Mouse (Mus musculus): Measurements from ENCODE around the gene Kif20b. TPM values are rescaled to one million over a fixed set of nuclear protein-coding genes. Genes with fewer than 3 reads are reported as not detected.
A peak's percentile ranks its signal among the peaks of the same experiment; 100 is the strongest.

Gene Kif20b
- polyA plus RNA-seq, 1 experiment from 2014 or later = 37.3 TPM

DNA sequence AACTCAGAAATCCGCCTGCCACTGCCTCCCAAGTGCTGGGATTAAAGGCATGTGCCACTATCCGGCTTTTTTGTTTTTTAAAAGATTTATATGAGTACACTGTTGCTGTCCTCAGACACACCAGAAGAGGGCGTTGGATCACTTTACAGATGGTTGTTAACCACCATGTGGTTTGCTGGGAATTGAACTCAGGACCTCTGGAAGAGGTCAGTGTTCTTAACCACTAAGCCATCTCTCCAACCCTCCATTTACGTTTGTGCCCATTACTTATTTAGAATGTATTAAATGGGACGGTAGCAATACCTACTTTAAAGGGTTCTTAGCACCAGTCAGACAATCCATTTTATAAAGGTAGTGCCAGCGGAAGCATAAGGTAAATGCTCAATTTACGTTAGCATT is 909 bp upstream of the Kif20b start:
- ATAC-seq (replicated peaks; ENCODE audit: insufficient number of reproducible peaks, insufficient read depth, low FRiP score, low read depth) = no peak
- peak overlapping the region; percentile 74 for H3K4me2 ChIP-seq
- no peaks in the 10 kb centered on the region for H3K27me3 ChIP-seq
- H3K4me3 ChIP-seq = peak overlapping the region; percentile 79
- no peaks in the 10 kb centered on the region for H3K9me3 ChIP-seq (replicated peaks)
- H3K4me1 ChIP-seq (replicated peaks) = peaks cover 4% of the 10 kb centered on the region; the same call in 1 of the 2 replicates
- H3K27ac ChIP-seq = peak overlapping the region; percentile 87
- H3K9ac ChIP-seq = 0 out of 2 replicates have a peak overlapping the region, but pooled peaks have one; percentile 10
- 16% methylated on average over 7 of the region's 7 CpGs for WGBS
- H3K36me3 ChIP-seq = peaks cover 13% of the 10 kb centered on the region; the same call in 1 of the 2 replicates

DNA sequence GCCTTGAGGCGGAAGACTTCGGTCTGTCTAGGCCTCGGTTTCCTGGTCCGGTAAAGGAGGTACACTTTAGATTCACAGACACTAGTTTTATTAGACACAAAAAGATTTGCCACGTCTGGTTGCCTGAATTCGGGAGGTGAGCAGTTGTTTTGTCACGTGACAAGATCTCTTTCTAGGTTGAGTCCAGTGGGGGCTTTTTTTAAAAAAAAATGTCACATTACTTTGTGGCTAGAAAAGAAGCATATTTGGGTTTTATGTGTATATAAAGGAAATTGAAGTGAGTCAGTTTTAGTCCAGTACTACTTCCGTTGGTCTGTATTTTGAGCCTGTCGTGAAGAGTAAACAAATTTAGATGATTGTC is 422 bp downstream of the Kif20b start:
- peak overlapping the region; percentile 79 for H3K4me3 ChIP-seq

DNA sequence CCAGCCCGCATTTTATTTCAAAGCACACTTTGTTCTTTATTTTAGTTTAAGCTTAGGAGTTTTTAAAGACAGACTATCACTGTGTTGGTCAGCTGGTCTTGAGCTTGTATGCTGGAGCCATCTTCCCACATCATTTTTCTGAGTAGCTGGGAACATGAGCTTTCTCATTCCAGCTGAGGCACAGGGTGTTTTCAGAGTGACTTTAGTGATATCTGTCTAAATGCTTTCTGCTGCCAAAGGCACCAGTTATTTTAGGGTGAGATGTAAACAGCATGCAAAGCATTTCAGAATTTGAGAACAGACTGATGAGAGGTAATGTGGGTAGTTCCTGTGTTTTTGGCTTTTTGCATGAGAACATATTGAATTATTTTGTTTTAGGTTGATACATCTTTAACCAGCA is 25.0 kb downstream of the Kif20b start:
- Histone ChIP-seq H3K4me1 (replicated peaks) (no peaks in the 10 kb centered on the region), H3K9me3 (replicated peaks) (no peaks in the 10 kb centered on the region), H3K4me3 (no peak overlapping the region), H3K4me2 (no peak overlapping the region), H3K9ac (no peak overlapping the region), H3K27ac (no peak overlapping the region), H3K27me3 (no peaks in the 10 kb centered on the region), H3K36me3 (peaks cover 35% of the 10 kb centered on the region)
- WGBS = 97% methylated on average over 1 of the region's 1 CpGs
- no peak for ATAC-seq (replicated peaks; ENCODE audit: insufficient number of reproducible peaks, insufficient read depth, low FRiP score, low read depth)

More for the DNA sequence above, 422 bp downstream of the Kif20b start:
- H3K4me2 ChIP-seq = peak overlapping the region; percentile 74
- peaks cover 15% of the 10 kb centered on the region; the same call in 1 of the 2 replicates for H3K36me3 ChIP-seq
- WGBS = 0% methylated on average over 9 of the region's 9 CpGs
- peak overlapping the region; percentile 68 for H3K9ac ChIP-seq
- H3K4me1 ChIP-seq (replicated peaks) = peaks cover 4% of the 10 kb centered on the region; the same call in 1 of the 2 replicates
- H3K9me3 ChIP-seq (replicated peaks) = no peaks in the 10 kb centered on the region
- H3K27me3 ChIP-seq = no peaks in the 10 kb centered on the region
- peak overlapping the region; percentile 68 for H3K27ac ChIP-seq
- ATAC-seq (replicated peaks; ENCODE audit: insufficient number of reproducible peaks, insufficient read depth, low FRiP score, low read depth) = no peak

DNA sequence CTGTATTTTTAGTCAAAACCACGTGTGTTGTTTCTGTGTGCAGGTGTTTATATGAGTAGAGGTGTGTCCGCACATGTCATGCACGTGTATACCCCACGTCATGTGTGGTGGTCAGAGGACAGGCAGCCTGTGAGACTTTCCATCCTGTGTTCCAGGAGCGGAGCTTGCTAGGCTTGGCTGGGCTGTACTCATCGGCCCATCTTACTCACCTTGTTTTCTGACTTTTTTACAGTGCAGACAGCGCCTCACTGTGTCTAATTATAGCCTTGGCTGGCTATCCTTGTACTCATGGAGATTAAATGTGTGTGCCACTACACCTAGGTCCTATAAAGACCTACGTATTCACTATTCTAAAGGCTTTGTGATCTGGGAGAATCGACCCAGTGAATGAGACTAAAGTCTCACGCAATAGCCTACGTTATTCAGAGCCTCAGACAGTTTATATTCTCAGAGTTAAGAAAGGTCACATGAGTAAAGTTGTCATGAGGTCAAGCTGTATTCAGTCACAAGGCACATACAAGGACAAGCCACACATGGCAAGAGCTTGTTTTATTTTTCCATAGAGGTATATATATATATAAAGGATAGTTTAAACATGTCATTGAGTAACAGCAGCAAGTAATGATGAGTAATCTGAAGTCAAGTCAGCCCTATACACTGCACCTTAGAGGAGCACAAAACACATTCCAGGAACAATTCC is 31.8 kb downstream of the Kif20b start:
- peak overlapping the region; percentile 43; the same call in 1 of the 2 replicates for H3K27ac ChIP-seq
- no peaks in the 10 kb centered on the region for H3K9me3 ChIP-seq (replicated peaks)
- H3K4me3 ChIP-seq = no peak overlapping the region
- H3K4me1 ChIP-seq (replicated peaks) = no peaks in the 10 kb centered on the region
- peak; percentile 64; the same call in 1 of the 2 replicates for ATAC-seq (replicated peaks; ENCODE audit: insufficient number of reproducible peaks, insufficient read depth, low FRiP score, low read depth)
- no peak overlapping the region for H3K9ac ChIP-seq
- H3K27me3 ChIP-seq = no peaks in the 10 kb centered on the region
- no peak overlapping the region for H3K4me2 ChIP-seq
- WGBS = 61% methylated on average over 11 of the region's 11 CpGs
- H3K36me3 ChIP-seq = peaks cover 30% of the 10 kb centered on the region

DNA sequence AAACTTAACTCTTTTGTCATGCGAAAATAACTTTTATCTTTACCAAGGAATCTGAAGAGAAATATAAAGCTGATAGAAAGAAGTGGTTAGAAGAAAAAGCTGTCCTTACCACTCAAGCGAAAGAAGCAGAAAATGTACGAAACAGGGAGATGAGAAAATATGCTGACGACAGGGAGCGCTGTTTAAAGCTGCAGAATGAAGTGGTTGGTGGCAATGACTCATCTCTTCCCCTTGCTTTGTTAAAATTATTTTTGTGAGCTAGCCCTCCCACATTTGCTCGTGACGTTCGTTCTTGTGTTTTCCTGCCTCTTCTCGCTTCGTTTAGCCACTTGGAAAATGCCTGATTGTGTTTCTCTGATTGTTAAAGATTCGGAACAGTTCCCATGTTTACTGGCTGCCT is 37.2 kb downstream of the Kif20b start:
- Histone ChIP-seq H3K4me2 (no peak overlapping the region), H3K4me3 (no peak overlapping the region), H3K9ac (no peak overlapping the region), H3K4me1 (replicated peaks) (no peaks in the 10 kb centered on the region), H3K27ac (no peak overlapping the region), H3K9me3 (replicated peaks) (no peaks in the 10 kb centered on the region), H3K36me3 (peaks cover 33% of the 10 kb centered on the region), H3K27me3 (no peaks in the 10 kb centered on the region)
- 79% methylated on average over 11 of the region's 11 CpGs for WGBS
- no peak for ATAC-seq (replicated peaks; ENCODE audit: insufficient number of reproducible peaks, insufficient read depth, low FRiP score, low read depth)

DNA sequence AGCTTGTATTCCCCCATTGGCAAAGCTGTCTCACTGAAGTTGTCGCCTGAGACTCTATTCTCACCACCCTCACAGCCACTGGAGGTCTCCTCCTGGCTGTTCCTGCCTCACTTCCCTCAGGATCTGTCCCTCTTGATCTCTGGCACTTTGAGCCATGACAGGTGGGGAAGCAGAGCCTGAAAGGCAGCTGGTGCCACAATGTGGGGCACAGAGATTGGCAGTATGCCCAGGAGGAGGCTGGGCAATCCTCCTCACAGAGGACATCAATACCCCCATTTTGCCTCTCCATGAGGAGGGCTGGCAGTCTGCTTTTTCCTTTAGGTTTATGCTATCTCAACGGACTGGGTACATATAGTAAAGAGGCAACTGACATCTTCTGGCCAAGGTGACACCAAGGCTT is 62.6 kb downstream of the Kif20b start:
- Histone ChIP-seq H3K36me3 (no peaks in the 10 kb centered on the region), H3K4me2 (no peak overlapping the region), H3K4me1 (replicated peaks) (no peaks in the 10 kb centered on the region), H3K9me3 (replicated peaks) (no peaks in the 10 kb centered on the region), H3K27ac (no peak overlapping the region), H3K4me3 (no peak overlapping the region), H3K9ac (no peak overlapping the region), H3K27me3 (no peaks in the 10 kb centered on the region)
- ATAC-seq (replicated peaks; ENCODE audit: insufficient number of reproducible peaks, insufficient read depth, low FRiP score, low read depth) = no peak
- 66% methylated on average over 2 of the region's 2 CpGs for WGBS

DNA sequence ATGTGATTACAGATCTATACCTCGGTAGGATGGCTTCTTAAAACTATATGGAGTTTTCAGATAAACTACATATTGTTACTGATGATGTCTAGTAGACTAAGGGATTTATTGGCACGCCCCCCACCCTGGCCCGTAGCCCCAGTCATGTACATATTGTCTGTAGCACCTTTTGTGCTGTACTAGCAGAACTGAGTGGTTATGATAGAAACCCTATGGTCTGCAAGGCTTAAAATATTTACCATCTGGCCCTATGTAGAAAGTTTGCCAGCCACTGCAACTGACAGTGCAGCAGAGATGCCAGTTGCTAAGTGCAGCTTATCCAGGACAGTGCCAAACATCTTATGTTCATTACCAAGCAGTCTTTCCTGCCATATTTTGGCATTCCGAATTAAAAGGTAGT is 68.3 kb downstream of the Kif20b start:
- H3K27me3 ChIP-seq = no peaks in the 10 kb centered on the region
- WGBS = 64% methylated on average over 4 of the region's 4 CpGs
- H3K4me3 ChIP-seq = no peak overlapping the region
- H3K9me3 ChIP-seq (replicated peaks) = no peaks in the 10 kb centered on the region
- H3K4me2 ChIP-seq = no peak overlapping the region
- no peaks in the 10 kb centered on the region for H3K36me3 ChIP-seq
- H3K4me1 ChIP-seq (replicated peaks) = no peaks in the 10 kb centered on the region
- no peak overlapping the region for H3K9ac ChIP-seq
- no peak for ATAC-seq (replicated peaks; ENCODE audit: insufficient number of reproducible peaks, insufficient read depth, low FRiP score, low read depth)
- H3K27ac ChIP-seq = no peak overlapping the region

DNA sequence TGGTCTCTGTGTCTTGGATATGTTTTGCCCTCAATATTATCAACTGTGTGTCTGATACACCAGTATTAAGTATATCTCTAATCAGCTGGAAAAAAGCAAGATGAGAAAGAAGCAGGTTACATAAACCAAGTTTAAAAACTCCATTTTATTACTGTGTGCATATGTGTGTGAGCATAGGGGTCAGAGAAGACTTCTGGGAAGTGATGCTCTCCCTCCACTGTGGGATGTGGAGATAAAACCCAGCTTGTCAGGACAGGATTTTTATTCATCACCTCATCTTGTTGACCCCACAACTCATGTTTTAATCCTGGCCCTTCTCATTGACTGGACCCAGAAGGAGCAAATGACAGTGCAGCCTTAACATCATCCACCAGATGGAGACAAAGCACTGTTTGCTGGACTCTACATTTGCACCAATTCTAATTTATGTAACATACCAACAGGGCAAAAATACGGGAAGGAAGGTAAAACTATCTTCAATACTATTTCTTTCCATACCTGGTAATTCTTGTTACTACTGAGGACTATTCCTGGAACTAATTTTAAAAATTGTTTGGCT is 70.9 kb downstream of the Kif20b start:
- H3K27me3 ChIP-seq = no peaks in the 10 kb centered on the region
- no peak for ATAC-seq (replicated peaks; ENCODE audit: insufficient number of reproducible peaks, insufficient read depth, low FRiP score, low read depth)
- no peaks in the 10 kb centered on the region for H3K4me1 ChIP-seq (replicated peaks)
- H3K27ac ChIP-seq = no peak overlapping the region
- H3K9me3 ChIP-seq (replicated peaks) = no peaks in the 10 kb centered on the region
- H3K9ac ChIP-seq = no peak overlapping the region
- whole genome bisulfite sequencing = 20% methylated on average over 1 of the region's 1 CpGs
- no peak overlapping the region for H3K4me2 ChIP-seq
- no peaks in the 10 kb centered on the region for H3K36me3 ChIP-seq
- no peak overlapping the region for H3K4me3 ChIP-seq

DNA sequence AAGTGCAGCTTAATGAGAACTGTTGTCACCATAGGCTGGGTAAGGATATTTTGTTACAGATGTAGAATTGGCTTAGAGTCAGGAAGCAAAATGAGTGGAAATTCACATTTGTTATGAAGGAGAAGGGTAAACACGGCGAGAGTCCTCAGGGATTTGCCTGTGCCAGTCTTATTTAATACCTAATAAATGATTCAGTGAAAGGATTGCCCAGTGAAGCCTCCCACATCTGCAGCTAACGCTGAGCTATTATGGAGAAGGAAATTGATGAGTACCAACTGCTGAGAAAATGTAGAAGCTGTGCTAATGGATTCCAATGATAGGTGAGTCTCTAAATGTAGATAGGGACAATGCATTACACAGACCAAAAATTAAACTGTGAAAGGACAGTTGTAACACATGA is 92.9 kb downstream of the Kif20b start:
- no peaks in the 10 kb centered on the region for H3K9me3 ChIP-seq (replicated peaks)
- ATAC-seq (replicated peaks; ENCODE audit: insufficient number of reproducible peaks, insufficient read depth, low FRiP score, low read depth) = no peak

DNA sequence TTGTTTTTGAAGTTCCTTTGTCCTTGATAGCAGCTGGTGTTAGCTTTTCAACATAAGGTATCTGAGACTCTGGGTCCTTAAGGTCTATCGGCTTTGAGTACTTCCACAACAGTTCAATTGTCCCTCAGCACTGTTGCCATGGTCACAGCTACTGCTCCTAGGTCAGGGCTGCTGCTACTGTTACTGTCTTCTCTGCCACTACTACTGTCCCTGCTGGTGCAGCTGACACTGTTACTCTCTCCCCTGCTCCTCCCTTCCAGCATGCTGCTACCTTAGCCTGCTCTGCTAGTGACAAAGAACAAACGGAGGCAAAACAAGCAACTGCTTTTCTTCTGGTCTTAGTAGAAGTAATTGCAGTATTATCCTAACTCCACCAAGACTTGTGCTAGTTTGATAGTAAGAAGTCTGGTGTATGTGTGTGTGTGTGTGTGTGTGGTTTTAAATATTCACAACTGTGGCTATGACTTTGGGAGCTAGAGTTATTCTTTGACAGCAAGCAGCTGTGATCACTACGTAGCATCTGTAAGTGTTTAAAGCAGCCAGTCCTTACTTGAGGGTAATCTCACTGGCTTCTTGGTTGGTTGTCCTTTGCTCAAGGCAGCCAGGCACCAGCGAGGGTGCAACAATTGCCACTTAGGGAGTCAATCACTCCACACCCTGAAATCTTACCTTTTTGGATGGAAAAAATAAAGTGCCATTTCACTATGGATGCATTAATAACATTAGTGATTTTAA is 95.5 kb downstream of the Kif20b start:
- Histone ChIP-seq H3K27ac (no peak overlapping the region), H3K36me3 (no peaks in the 10 kb centered on the region), H3K9ac (no peak overlapping the region), H3K4me2 (no peak overlapping the region), H3K4me3 (no peak overlapping the region), H3K4me1 (replicated peaks) (no peaks in the 10 kb centered on the region), H3K27me3 (no peaks in the 10 kb centered on the region), H3K9me3 (replicated peaks) (no peaks in the 10 kb centered on the region)
- 62% methylated on average over 4 of the region's 4 CpGs for WGBS
- no peak for ATAC-seq (replicated peaks; ENCODE audit: insufficient number of reproducible peaks, insufficient read depth, low FRiP score, low read depth)

More for the DNA sequence above, 92.9 kb downstream of the Kif20b start:
- Histone ChIP-seq H3K27me3 (no peaks in the 10 kb centered on the region), H3K4me3 (no peak overlapping the region), H3K9ac (no peak overlapping the region), H3K27ac (no peak overlapping the region), H3K4me2 (no peak overlapping the region), H3K4me1 (replicated peaks) (no peaks in the 10 kb centered on the region), H3K36me3 (no peaks in the 10 kb centered on the region)
- WGBS = 70% methylated on average over 3 of the region's 3 CpGs

DNA sequence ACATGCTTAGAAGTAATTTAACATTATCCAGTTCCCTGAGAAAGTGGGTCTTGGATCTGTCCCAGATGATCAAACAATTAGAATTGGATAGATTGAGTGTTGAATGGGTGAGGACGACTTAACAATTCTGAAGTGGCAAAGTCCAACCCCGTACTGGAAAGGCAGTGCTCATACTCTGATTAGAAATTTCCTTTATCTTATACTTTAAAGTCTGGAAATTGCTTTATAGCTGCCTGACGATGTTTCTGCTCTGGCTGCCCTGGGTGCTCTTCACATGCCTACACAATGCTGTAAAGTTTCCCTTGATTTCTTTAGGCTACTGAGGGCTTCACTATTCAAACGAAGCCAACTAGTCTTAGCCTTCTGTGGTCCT is 96.0 kb downstream of the Kif20b start:
- H3K36me3 ChIP-seq = no peaks in the 10 kb centered on the region
- H3K27me3 ChIP-seq = no peaks in the 10 kb centered on the region
- no peaks in the 10 kb centered on the region for H3K9me3 ChIP-seq (replicated peaks)
- H3K4me3 ChIP-seq = no peak overlapping the region
- H3K27ac ChIP-seq = no peak overlapping the region
- no peak overlapping the region for H3K4me2 ChIP-seq
- WGBS = 50% methylated on average over 4 of the region's 4 CpGs
- ATAC-seq (replicated peaks; ENCODE audit: insufficient number of reproducible peaks, insufficient read depth, low FRiP score, low read depth) = no peak
- no peak overlapping the region for H3K9ac ChIP-seq
- no peaks in the 10 kb centered on the region for H3K4me1 ChIP-seq (replicated peaks)
